Mouse (Mus musculus): ENCODE measurements around the gene Paqr9. TPM values are rescaled to one million over a fixed set of nuclear protein-coding genes. Genes with fewer than 3 reads are reported as not detected.
"Not testable (repeated sequence)": the region's sequence is repeated elsewhere in the genome, so short reads cannot be mapped to it uniquely, and the experiment has no call there.

The Paqr9 gene
- total RNA-seq (2021), result 10 to 100 TPM; 35.4 to 37.0 TPM

DNA sequence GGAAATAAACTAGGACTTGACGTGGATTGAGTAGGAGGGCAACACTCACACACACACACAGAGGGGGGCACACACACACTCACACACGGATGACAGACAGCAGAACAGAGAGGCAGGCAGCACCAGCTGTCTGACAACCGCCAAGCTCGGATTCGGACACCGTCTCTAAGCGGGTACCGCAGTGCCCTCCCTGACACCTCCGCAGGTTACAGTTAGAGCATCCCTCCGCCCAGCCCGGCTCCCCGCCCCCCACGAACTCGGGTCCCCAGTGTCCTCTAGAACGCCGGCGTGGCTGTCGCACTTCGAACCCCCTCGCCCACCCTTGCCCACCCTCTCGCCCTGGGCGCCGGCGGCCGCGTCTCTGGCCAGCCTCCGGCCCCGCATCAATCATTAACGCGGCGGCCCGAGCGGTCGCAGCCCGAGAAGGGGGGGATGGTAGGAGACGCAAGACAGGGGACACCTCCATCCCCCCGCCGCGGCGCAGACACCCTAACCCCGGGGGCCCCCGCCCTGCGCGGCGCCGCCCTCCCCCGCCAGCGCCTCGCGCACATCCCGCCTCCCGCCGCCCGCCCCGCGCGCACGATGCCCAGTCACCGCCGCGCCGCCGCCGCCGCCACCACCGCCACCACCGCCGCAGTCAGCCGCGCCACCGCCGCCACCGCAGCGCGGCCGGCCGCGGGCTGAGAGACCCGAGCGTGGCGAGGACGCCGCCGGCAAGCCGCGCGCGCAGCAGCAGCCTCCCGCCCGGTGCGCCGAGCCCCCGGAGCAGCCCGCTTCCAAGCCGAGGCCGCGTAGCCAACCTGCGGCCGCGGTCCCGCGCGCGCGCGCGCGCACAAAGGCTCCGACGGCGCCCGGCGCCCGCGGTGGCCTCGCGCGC lies at the start of gene Paqr9:
TSS of gene Paqr9 (plus strand) at position 599 of the 877 bp plus-strand sequence.
- intact Hi-C loops (cut with DNase I), result no loop called here
- peak; percentile 59 to 75 for DNase-seq (ENCODE audit: low spot score in 2 of 2)

- DNase-seq (ENCODE audit: low spot score in 2 of 2), result no peak
- intact Hi-C loops (cut with DNase I), result no loop called here
These were observed 48.6 kb upstream of the Paqr9 start for GRCm38 (mm10) chr9:95510693-95511404.

- DNase-seq (ENCODE audit: low spot score in 2 of 2), result peak; percentile 96 to 98
- intact Hi-C loops (cut with DNase I), result no loop called here
These were observed 47.8 kb upstream of the Paqr9 start, which contains the start of gene U2surp for GRCm38 (mm10) chr9:95511472-95512330. Gene U2surp, minus strand, starts transcription at chr9:95511996.

- DNase-seq (ENCODE audit: low spot score in 2 of 2), result no peak
- intact Hi-C loops (cut with DNase I), result no loop called here
These were observed 47.0 kb upstream of the Paqr9 start for GRCm38 (mm10) chr9:95512331-95513030.

DNA sequence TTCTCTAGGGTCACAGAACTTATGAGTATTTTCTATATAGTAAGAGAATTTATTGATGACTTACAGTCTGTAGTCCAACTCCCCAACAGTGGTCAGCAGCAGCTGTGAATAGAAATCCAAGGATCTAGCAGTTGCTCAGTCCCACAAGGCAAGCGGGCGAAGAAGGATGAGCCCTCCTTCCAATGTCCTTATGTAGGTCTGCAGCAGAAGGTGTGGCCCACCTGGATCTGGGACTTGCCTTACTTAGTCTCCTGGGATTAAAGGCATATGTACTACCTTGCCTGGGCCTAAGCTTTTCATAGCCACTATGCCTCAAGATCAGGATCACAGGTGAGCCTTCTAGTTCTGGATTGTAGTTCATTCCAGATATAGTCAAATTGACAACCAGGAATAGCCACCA lies 45.7 kb upstream of the Paqr9 start:
- intact Hi-C loops (cut with DNase I), result no loop called here
- DNase-seq (ENCODE audit: low spot score in 2 of 2), result no peak

DNA sequence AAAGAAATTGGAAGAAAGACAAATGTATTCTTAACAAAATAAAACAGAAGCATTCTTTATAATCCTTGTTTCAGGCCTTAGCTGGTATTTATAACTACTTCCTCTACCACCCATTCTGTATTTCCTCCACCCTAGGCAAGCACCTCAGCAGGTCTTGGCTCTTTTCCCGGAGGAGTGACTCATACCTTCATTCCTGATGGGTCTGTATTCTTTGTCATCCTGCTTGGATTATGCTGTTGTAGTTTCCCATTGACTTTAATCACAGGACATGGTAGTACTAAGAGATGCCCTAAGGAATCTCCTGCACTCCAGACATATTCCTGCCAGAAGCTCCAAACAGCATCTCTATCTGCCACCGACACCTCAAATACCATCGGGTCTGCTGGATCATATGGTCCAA lies 45.1 kb upstream of the Paqr9 start:
- intact Hi-C loops (cut with DNase I), result not testable (repeated sequence)
- peak in 1 of 2 experiments; percentile 13 for DNase-seq (ENCODE audit: low spot score in 2 of 2)

GRCm38 (mm10) chr9:95520563-95520962 lies 38.9 kb upstream of the Paqr9 start:
- intact Hi-C loops (cut with DNase I), result no loop called here
- DNase-seq (ENCODE audit: low spot score in 2 of 2), result no peak

- DNase-seq (ENCODE audit: low spot score in 2 of 2), result no peak
- intact Hi-C loops (cut with DNase I), result no loop called here
These were observed 38.4 kb upstream of the Paqr9 start for GRCm38 (mm10) chr9:95521031-95521430.

DNA sequence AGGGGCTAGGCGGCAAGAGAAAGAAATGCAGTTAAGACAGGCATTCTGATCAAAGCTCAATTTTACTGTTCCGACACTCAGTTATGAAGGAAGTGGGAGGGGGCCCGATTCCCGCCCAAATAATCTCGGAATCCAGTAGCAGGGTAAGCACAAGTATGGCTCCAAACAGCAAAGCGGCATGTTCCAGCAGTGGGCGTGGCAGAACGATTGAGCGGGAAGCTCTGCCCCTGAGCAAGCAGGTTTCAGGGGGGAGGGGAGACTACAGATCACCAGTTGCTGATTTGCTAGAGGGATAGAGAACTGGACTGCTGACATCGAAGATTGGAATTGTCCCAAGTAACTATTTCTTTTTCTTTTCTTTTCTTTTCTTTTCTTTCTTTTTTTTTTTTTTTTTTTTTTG lies 37.9 kb upstream of the Paqr9 start:
- intact Hi-C loops (cut with DNase I), result no loop called here
- no peak for DNase-seq (ENCODE audit: low spot score in 2 of 2)

DNA sequence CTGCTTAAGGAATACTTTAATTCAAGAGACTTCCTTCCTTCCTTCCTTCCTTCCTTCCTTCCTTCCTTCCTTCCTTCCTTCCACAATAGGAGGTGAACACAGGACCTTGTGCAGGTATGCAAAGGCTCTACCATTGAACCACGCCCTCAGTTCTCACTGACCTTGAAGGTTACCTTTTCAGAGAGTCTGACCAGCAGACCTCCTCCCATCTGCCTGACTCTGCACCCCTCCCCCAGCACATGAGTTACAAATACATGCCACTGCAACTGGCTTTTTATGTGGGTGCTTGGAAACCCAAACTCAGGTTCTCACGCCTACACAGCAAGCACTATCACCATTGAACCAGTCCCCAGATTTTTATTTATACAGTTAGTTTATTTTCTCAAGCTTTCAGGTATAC lies 36.9 kb upstream of the Paqr9 start:
- no peak for DNase-seq (ENCODE audit: low spot score in 2 of 2)
- intact Hi-C loops (cut with DNase I), result no loop called here

DNA sequence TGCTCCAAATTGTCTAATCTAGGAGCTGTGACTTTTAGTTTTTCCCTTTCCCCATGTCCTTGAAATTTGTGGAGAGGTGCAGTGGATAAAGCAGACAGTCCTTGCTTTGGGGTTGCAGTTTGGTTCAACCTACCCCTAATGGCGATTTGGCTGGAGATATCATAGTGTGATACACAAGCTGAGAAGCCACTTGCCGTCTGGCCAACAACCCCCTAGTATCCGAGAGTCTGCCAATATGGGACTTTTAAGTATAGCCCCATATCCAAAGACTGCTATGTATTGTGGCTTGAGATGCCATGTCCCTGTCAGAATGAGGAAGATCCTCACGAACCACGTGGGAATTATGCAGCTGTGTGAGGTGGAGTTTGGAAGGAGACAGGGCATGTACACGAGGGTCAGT lies 34.1 kb upstream of the Paqr9 start:
- intact Hi-C loops (cut with DNase I), result no loop called here
- no peak for DNase-seq (ENCODE audit: low spot score in 2 of 2)

DNA sequence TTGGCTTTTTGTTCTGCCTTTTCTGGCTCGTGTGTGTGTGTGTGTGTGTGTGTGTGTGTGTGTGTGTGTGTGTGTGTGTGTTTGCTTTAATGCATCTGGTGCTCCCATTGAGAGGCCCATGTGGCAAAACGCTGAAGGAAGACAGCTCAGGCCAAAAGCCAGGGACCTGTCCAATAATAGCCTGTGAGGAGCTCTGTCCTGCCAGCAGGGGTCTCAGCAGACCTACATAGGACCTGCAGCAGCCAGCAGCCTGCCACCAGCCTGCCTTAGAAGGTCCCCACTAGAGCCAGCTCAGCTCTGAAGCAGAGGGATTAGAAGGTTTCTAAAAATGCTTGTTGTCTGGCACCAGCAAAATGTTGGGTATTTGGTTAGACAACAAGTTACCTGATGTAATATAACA lies 33.5 kb upstream of the Paqr9 start:
- DNase-seq (ENCODE audit: low spot score in 2 of 2), result no peak
- intact Hi-C loops (cut with DNase I), result no loop called here

DNA sequence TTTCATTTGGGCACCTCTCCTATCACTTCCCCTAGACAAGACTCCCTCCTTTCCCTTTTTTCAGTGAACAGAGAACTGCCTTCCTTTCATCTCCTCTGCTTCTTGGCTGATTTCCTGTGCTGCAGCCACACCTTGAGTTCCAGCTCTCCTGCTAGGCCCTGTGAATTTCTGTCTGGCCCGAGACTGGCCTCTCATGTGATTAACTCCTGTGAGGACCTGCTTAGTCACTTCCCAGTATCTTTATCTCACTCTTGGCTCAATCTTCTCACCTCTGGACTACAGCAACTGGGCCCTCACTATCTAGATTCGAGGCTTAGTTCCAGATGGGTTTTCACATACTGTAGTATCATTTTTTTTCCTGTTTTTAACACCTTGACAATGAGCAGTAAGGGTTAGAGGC lies 31.8 kb upstream of the Paqr9 start:
- DNase-seq (ENCODE audit: low spot score in 2 of 2), result no peak
- intact Hi-C loops (cut with DNase I), result no loop called here

DNA sequence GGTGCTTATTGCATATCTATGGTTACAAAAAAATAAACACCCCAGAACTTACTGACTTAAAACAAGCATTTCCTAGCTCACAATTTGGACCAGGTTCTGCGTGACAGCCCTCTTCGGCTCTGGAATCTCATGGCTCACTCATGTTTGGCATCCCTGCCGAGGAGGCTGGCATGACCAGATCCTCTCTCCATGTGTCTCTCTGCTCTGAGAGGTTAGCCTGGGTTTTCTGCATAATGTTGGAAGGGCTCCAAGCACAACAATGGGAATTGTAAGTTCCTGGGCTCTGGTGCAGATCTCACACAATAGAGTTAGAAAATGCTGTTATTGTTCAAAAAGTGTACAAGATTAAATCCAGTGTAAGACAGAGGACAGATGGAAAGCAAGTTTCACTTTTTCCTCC lies 28.3 kb upstream of the Paqr9 start:
- no peak for DNase-seq (ENCODE audit: low spot score in 2 of 2)
- intact Hi-C loops (cut with DNase I), result loop anchor here (5.0 kb wide), 1 partner anchor 321 kb away; no protein-coding TSS in a partner anchor

DNA sequence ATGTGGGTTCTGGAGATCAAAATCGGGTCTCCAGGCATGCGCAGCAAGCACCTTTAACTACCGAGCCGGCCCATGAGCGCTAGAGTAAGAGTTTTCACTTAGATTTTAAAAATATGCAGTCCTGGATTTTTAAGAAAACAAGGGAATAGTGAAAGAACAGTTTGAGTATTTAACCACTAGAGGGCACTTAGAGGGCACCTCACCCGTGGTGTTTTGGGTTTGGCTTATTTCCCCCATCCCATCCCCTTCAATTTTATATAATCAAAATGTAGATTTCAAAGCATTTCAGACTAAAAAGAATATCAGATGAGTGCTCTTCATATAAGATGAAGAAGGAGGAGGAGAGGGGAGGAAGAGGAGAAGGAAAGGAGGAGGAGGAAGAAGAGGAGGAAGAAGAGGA lies 25.6 kb upstream of the Paqr9 start:
- intact Hi-C loops (cut with DNase I), result loop anchor here (5.0 kb wide), 1 partner anchor 318 kb away; no protein-coding TSS in a partner anchor
- DNase-seq (ENCODE audit: low spot score in 2 of 2), result no peak

GRCm38 (mm10) chr9:95539176-95539800 lies 20.2 kb upstream of the Paqr9 start:
- DNase-seq (ENCODE audit: low spot score in 2 of 2), result no peak
- intact Hi-C loops (cut with DNase I), result no loop called here

DNA sequence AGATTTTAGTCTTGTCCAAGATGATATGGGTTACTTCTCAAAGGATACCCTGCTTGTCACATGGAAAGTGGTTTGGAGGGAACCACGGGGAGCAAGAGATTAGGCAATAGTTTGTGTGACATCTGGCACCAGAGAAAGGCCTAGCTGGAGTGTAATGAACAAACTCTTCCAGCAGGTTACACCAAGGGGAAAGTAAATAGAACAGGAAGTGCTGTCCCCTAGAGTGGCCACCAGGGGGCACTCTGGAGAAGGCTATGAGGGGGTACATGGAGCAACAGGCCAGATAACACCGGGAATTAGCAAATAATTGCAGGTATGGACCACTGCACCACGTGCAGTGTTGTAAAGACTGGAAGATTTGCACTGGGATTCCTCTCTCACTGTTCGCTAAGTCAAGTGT lies 19.0 kb upstream of the Paqr9 start:
- intact Hi-C loops (cut with DNase I), result loop anchor here (5.0 kb wide), 1 partner anchor 147 kb away; no protein-coding TSS in a partner anchor

GRCm38 (mm10) chr9:95541208-95541607 lies 18.2 kb upstream of the Paqr9 start:
- DNase-seq (ENCODE audit: low spot score in 2 of 2), result no peak
- intact Hi-C loops (cut with DNase I), result loop anchor here (5.0 kb wide), 1 partner anchor 146 kb away; no protein-coding TSS in a partner anchor

More for the DNA sequence above, 19.0 kb upstream of the Paqr9 start:
- no peak for DNase-seq (ENCODE audit: low spot score in 2 of 2)
